Mouse (Mus musculus) thymus, postnatal 10 days (tissue): ENCODE measurements around the gene Tex44.

Experiments
- DNase-seq, 2 experiments: peaks; one replicate each; pipeline ENCODE4 v3.0.0; 2021; ENCODE audit warnings: low spot score in 2 of 2

Gene Tex44

GRCm38 (mm10) chr1:86443386-86444172 is 17.4 kb downstream of the Tex44 start:
- no peak for DNase-seq

DNA sequence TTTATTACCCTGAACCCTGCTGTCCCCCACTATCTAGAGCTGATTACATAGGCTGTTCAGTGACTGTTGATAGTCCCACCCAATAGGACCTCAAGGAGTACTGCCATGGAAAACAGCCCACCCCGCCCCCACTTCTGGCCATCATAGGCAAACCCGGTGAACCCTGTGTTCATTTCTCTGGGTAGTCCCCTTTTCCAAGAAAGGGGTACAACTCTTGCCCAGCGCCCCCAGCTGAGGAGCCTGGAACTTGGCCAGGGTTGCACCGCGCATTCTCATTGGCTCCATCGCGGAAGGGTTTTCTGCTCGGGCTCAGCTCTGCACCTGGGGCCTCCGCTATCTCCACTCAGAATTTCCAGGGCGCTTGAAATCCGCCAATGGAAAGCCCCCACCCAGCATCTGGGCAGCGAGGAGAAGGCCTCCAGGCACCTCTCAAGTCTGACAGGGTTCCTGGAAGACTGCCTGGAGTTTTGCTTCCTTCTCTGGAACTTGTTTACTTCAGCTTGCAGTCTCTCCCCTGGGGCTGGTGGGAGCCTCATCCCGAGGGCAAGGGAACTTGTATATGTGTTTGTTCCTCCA is 21.6 kb downstream of the Tex44 start:
- no peak for DNase-seq

GRCm38 (mm10) chr1:86448272-86448671 is 22.1 kb downstream of the Tex44 start:
- no peak for DNase-seq

GRCm38 (mm10) chr1:86449966-86450365 is 23.8 kb downstream of the Tex44 start:
- no peak for DNase-seq

- DNase-seq, result no peak
Observed at GRCm38 (mm10) chr1:86452713-86453112, 26.6 kb downstream of the Tex44 start.

GRCm38 (mm10) chr1:86456892-86457581 is 30.9 kb downstream of the Tex44 start:
- no peak for DNase-seq

GRCm38 (mm10) chr1:86459371-86459770 is 33.2 kb downstream of the Tex44 start:
- no peak for DNase-seq

DNA sequence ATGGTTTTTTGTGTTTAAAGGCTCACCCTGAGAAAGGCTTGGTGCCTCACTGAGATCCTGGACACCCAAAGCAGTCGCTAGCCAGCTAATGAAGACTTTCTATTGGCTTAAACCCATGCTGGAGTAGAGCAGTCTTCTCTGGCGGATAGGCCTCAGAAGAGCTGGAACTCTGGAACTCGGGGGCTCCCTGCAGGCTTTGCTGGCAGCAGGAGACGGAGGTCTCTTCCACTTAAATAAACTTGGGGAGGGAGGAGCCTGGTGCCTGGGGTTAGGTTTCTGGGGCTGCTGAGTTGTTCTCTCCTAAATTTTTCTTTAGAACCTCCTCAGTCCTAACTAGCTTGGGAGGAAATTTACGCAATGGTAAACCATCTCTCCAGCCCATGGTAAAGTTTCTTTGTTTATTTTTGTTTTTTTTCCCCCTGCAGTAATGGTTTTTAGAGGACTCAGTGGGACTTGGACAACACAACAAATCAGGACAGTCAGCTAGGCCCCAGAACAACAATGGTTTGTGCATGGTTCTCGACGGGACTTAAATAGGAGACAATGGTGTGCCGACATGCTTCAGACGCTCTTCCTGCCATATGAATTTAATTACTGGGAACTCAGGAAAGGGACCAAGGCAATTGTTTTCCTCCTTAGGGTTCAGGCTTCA is 38.2 kb downstream of the Tex44 start:
- no peak for DNase-seq

DNA sequence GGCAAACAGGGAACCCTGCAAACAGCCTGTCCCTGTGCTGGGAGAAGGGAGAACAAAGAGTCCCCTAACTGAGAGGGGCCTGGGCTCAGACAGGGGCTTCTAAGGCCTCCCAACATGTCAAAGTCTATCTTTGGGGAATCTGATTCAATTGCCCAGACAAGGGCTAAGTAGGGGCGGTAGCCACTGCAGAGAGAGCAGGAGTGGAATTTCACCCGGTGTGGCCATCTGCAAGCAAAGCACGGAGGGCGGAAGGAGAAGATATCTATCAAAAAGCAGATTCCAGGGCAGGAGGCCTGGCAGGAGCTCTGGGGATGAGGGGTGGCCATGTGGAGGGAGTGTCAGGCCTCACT is 38.7 kb downstream of the Tex44 start:
- no peak for DNase-seq

DNA sequence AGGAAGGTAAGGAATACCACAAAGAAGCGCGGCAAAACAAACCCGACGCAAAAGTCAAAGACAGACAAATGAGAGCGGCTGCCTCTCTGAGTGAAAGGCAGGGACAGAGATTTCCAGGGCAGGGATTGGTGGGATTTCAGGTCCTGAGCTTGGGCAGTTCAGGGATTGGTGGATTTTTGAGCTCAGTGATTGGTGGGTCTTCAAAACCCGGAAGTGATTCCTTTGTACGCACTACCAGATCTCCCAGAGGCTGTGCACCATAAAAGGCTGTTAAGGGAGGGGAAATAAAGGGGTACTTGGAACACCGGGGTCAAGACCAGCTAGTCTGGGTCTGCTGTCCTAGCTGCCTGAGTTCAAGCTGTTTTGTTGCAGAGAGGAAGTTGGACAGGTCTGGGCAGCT is 41.3 kb downstream of the Tex44 start:
- DNase-seq, result no peak

DNA sequence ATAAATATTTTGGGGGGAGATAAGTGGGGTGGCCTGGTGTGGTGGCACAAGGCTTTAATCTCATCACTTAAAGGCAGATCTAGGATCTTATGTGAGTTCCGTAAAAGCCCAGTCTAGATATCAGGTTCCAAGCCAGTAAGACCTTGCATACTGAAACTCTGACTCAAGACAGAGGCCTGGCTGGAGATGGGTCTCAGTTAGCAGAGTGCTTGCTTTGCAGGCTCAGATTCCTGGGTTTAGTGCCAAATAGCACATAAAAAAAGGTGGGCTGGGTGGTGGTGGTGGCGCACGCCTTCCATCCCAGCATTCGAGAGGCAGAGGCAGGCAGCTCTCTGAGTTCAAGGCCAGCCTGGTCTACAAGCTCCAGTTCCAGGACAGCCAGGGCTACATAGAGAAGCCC is 43.7 kb downstream of the Tex44 start:
- no peak for DNase-seq

DNA sequence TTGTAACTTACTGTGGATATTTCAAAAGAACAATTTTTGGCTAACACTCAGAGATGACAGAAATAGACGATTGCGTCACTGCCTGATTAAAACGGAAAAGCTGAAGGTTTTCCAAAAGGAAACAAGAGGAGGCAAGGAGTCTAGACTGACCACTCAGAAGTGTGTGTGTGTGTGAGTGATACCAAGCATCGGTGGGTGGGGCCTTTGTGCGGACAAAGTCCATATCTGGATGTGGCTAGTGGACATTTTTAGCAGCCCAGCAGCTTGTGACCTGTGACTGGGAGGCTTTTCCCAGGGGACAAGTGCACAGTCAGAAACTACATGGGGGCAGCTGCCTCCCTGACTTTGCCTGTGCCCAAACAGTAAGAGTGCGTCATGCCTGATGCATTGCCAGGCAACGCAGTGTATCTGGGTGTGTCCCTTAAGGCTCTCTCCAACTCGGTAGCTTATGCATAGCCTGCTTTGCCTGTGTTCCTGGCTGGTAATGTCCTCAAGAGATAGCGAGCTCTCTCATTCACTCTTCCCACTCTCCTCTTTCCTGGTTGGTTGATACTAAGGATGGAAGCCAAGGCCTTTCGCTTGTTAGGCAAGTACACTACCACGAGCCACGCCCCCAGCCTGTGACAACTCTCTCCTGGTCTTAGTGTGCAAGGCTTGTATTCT is 44.5 kb downstream of the Tex44 start:
- DNase-seq, result no peak

DNA sequence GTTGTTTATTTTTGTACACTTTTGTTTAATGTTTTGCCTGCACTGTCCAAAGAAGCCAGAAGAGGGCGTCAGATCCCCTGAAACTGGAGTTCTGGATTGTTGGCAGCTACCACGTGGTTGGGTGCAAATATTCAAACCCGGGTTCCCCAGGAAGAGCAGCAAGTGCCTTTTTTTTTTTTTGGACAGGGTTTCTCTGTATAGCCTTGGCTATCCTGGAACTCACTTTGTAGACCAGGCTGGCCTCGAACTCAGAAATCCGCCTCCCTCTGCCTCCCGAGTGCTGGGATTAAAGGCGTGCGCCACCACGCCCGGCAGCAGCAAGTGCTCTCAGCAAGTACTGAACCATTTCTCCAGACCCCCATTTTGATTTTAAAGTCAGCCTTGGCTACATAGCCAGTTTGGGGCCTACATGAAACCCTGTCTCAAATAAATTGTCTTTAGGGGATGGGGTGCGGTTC is 45.4 kb downstream of the Tex44 start:
- DNase-seq, result peak in 1 of 2 experiments; percentile 46

DNA sequence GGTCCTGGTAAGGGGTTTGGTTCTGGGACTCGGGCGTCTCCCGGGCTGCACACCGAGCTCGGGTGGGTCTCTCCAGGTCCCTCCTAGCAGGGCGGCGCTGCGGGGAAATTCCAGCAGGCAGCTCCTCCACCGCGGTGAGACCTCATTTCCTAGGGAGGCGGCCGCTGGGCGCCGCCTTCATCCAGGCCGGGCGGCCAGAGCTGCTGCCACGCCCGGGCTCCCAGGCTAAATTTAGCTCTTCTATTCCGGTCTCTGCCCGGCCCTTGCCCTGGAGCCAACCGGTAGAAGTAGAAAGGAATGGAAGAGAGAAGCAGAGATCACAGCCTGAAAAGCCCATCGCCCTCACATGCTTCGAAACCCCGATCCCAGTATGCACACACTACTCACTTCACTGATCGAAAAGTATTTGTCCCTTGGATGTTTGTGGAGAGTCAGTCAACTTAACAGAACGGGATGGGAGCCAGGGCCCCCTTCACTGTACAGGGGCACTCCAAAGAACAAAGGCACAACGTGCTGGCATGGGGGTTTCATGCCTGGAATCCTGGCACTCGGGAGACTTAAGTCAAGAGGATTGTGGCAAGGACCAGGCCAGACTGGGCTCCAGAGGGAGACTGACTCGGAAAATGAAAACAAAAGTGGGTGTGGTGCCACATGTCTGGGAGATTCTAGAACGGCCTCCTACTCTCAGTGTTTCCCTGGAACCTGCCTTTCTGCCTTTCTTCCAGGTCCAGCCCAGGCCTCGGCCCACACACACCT is 46.2 kb downstream of the Tex44 start:
- DNase-seq, result peak in 1 of 2 experiments; percentile 22

- no peak for DNase-seq
Observed at GRCm38 (mm10) chr1:86473109-86473760, 47.1 kb downstream of the Tex44 start.
